Mouse (Mus musculus) liver, embryonic 14.5 days (tissue): Measurements from ENCODE around the gene Eif4g2.

Experiments used
- CTCF ChIP-seq: IDR thresholded peaks from 2 replicates; pipeline ENCODE4 v1.5.1; 2016; ENCODE audit warnings: antibody characterized with exemption, low read depth, control low read depth
- EP300 ChIP-seq: IDR thresholded peaks from 2 replicates; pipeline ENCODE4 v1.6.1; 2016; ENCODE audit warnings: antibody characterized with exemption, low read depth

DNA sequence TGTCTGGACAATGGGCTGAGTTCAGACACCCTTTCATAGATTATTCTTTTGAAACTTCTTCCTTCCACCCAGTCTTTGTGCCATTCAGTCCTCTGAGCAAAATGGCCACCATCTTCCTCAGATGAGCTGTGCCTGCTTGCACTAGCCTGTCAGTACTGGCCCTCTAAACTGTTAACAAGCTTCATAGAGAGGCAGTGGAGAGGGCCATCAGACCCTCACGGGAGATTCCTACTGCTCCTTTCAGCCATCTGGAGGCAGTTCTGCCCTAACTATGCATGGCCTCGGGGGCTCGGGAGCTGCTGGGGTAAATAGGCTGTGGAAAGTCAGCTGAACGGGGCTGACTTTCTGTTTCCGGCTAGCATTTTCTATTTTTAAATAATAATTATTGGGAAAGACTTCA is 23.3 kb downstream of the Eif4g2 start:
- TF ChIP-seq CTCF, result no peak
- no peak for TF ChIP-seq EP300
